Mouse (Mus musculus): ENCODE results near the gene Rabep1.
A peak's percentile ranks its signal among the peaks of the same experiment; 100 is the strongest.

Gene Rabep1

GRCm38 (mm10) chr11:70906681-70907080, 62.1 kb downstream of the Rabep1 start:
- DNase-seq = no peak

GRCm38 (mm10) chr11:70911323-70911722, 66.7 kb downstream of the Rabep1 start:
- no peak for DNase-seq

- no peak for DNase-seq
These were observed 67.3 kb downstream of the Rabep1 start for GRCm38 (mm10) chr11:70911920-70912319.

- DNase-seq = no peak
These were observed 73.3 kb downstream of the Rabep1 start for GRCm38 (mm10) chr11:70917896-70918295.

GRCm38 (mm10) chr11:70919524-70919923, 74.9 kb downstream of the Rabep1 start:
- DNase-seq = no peak

- DNase-seq = no peak
These were observed 86.9 kb downstream of the Rabep1 start for GRCm38 (mm10) chr11:70931461-70931860.

- DNase-seq = no peak
These were observed 90.7 kb downstream of the Rabep1 start for GRCm38 (mm10) chr11:70935316-70935715.

- no peak for DNase-seq
These were observed 98.0 kb downstream of the Rabep1 start for GRCm38 (mm10) chr11:70942596-70942995.

GRCm38 (mm10) chr11:70943651-70944050, 99.1 kb downstream of the Rabep1 start:
- DNase-seq = no peak

GRCm38 (mm10) chr11:70944935-70945817, 100.6 kb downstream of the Rabep1 start:
- DNase-seq = no peak

GRCm38 (mm10) chr11:70954711-70955110, 110.1 kb downstream of the Rabep1 start:
- DNase-seq = no peak

- DNase-seq = no peak
These were observed 116.4 kb downstream of the Rabep1 start for GRCm38 (mm10) chr11:70960786-70961554.

GRCm38 (mm10) chr11:70964222-70964907, 119.8 kb downstream of the Rabep1 start:
- peak; percentile 3 for DNase-seq

- DNase-seq = peak; percentile 37
These were observed 124.8 kb downstream of the Rabep1 start for GRCm38 (mm10) chr11:70969271-70969794.

- DNase-seq = peak; percentile 96
These were observed 125.4 kb downstream of the Rabep1 start, which contains the start of the genes Nup88 and Rpain for GRCm38 (mm10) chr11:70969821-70970559. Nup88 (minus strand) TSS chr11:70969973. Rpain (plus strand) TSS chr11:70970213.

- no peak for DNase-seq
These were observed 126.3 kb downstream of the Rabep1 start for GRCm38 (mm10) chr11:70970560-70971540.

- no peak for DNase-seq
These were observed 128.0 kb downstream of the Rabep1 start for GRCm38 (mm10) chr11:70972586-70972985.

- peak; percentile 49 for DNase-seq
These were observed 129.4 kb downstream of the Rabep1 start for GRCm38 (mm10) chr11:70973947-70974346.

GRCm38 (mm10) chr11:70975193-70975592, 130.6 kb downstream of the Rabep1 start:
- DNase-seq = no peak

GRCm38 (mm10) chr11:70977293-70977692, 132.7 kb downstream of the Rabep1 start:
- no peak for DNase-seq

- no peak for DNase-seq
These were observed 135.7 kb downstream of the Rabep1 start for GRCm38 (mm10) chr11:70980232-70980631.
